Mouse (Mus musculus) adrenal gland, postnatal 4 days (tissue): ENCODE results near the gene Gm42906. TPM values are rescaled to one million over a fixed set of nuclear protein-coding genes. Genes with fewer than 3 reads are reported as not detected.

Experiments
- DNase-seq, 2 experiments: peaks; one replicate each; pipeline ENCODE4 v3.0.0; 2021 to 2022; ENCODE audit warnings: low spot score in 2 of 2, mixed read lengths in 2 of 2
- total RNA-seq, 2 experiments: library from RNA; stranded (reverse); gene quantifications; 2 replicates each; pipeline ENCODE4 v1.2.3; 2021

Gm42906 gene
- total RNA-seq, 2 experiments from 2014 or later, result not detected

DNA sequence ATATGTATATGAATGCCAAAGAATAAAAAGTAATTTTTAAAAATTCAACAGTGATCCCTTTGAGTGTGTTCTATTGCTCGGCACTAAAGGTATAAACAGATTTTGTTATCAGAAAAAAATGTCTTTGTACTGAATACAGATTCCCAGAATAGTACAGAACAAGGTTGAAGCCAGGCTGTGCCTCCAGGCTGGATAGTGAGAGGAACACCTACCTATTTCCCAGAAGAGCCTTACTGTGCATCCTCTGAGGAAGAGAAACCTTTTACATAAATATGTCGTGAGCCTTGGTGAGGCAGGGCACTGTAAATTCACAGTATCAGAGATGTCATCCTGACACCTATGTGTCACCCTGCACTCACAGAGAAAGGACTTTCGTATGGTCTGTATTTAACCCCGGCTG is 31.8 kb downstream of the Gm42906 start:
- no peak for DNase-seq

DNA sequence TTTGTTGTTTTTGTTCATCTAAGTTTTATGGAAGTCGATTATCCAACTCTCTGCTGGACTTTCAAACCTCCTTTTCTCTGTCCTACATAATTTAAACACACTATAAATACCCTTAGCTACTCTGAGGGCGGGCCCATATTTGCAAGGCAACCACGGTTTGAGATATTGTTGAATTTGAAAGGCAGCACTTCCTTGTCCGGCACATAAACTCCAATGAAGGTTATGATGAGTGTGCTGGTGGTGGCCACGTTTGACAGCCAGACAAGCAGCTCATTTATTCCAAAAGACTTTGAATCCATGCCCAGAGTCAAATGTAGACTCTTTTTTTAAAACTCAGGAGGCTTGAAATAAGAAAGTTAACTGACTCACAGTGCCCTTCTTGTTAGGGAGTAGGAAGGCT is 33.3 kb downstream of the Gm42906 start:
- DNase-seq, result no peak

DNA sequence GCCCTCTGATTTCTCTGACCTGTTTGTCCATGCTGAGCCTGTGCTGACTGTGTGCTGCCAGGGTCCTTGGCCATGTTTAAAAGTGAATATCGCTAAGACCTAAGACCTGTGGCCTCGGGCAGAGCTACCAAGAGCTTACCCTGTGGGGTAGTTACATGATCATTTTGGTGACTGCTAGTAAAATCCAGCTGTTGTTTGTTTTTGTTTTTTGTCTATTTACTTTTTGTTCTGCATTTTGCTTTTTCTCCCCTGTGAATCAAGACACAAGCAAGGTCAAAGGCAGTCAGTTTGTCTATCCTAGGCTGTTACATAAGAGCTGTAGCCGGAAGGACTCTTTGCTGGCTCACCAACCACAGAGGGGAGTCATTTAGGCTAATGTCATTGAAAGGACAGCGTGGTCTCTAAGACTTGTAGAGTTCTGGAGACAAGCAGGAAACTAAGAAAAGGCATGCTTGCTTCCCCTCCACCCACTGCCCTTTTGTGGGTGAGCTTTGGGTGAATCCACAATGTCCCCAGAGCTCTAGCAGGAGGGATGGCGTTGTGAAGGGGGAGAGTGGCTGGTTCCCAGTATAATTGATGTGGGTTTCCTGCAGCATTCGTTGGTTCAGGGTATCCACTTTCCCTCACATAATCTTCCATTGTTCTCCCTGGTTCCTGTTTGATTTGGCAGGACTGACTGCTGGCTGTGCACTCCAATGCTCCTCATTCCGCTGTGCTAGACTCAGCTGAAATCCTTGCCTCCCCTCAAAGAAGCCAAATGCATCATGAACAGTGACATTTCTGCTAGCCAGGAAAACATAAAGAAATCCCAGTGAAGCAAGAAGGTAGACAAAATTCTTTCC is 33.9 kb downstream of the Gm42906 start:
- DNase-seq, result no peak

DNA sequence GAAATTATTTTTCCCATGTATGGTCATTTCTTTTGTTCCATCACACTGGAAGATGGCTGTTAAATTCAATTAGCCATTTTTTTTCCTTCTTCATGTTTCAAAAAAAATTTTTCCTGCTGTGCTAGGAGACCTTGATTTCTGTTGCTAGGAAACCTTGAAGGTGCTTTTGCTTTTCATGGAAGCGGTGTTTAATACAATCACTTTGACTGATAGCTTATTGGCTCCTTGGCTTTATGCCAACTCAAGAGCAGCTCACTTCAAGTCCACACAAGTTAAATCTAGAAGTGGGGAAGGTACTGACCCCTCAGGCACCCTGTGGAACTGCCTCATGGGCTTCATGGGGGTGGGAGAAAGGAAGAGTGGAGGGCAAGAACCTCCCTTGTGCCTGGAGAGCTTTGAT is 38.1 kb downstream of the Gm42906 start:
- no peak for DNase-seq

- DNase-seq, result no peak
These were observed 48.1 kb downstream of the Gm42906 start for GRCm38 (mm10) chr5:151379896-151380295.

DNA sequence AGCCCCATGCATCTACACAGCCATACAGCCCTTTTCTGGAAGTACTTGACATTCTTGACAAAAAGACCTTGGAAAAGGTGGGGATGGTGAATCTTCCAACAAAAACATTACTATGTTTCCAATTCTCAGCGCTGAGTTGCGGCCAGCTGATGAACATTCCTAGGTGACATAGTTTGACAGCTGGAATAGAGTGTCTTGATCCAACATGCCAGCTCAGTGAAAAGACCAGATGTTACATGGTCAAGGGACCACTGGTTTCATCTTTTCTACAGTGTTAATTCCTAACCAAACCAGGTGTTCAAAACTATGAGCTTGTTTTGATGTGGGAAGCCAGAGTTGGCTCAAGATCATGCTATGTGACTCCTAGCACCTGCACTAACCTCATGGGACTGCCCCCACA is 48.8 kb downstream of the Gm42906 start:
- DNase-seq, result no peak

GRCm38 (mm10) chr5:151376931-151377330 is 51.0 kb downstream of the Gm42906 start:
- no peak for DNase-seq

GRCm38 (mm10) chr5:151374825-151375224 is 53.1 kb downstream of the Gm42906 start:
- DNase-seq, result no peak

GRCm38 (mm10) chr5:151371130-151371529 is 56.8 kb downstream of the Gm42906 start:
- DNase-seq, result no peak

DNA sequence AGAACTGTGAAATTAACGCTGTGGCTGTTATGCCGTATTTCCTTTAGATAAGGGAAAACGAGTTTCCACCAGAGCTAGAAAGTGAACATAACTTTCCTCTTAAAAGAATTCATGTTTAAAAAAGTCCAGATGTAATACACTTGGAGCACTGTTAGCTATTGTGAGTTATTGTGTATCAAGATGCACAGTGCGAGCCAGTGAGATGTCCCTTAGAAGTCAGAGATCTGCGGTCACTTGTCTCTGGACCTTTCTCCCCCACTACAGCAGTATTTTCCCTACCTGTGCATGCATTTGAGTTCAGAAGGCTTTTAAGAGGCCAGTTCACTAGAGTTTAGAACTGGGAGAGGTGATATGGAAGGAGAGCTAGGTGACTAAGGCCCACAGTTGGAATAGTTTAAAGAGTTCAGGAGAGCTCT is 58.6 kb downstream of the Gm42906 start:
- no peak for DNase-seq

DNA sequence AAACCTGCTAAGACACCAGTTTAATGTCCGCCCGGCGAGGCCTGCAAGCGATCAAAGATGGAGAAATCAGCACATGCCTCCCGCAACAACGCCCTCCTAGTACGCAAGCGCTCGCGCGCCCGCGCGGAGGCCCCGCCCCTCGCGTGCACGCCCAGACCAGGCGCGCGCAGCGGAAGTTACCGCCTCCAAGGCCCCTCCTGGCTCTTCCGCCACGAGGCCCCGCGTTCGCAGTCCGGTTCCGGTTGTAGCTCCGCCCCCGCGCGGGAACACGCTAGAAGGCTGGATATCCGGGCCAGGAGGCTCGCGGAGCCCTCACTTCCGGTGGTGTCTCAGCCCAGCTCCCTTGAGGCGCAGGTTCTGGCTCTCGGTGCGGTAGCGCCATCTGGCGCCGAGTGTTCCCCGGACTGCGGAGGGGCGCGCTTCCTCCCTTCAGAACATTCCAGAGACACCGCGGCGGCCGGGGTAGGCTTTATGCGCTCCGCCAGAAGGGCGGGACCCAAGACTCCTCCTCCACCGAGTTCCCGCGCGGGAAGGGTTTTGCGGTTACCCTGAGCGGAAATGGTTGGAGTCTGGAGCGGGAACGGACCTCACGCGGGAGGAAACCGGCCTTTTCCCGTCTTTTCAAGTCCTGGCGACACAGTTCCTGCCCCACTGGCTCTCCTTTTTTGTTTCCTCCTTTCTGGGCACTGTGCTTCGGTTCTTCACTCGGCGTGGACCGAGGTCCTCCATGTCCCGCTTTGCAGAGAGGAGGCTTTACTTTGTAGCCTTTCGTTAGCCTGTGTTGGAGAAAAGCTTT is 59.4 kb downstream of the Gm42906 start:
- peak; percentile 96 to 99 for DNase-seq

DNA sequence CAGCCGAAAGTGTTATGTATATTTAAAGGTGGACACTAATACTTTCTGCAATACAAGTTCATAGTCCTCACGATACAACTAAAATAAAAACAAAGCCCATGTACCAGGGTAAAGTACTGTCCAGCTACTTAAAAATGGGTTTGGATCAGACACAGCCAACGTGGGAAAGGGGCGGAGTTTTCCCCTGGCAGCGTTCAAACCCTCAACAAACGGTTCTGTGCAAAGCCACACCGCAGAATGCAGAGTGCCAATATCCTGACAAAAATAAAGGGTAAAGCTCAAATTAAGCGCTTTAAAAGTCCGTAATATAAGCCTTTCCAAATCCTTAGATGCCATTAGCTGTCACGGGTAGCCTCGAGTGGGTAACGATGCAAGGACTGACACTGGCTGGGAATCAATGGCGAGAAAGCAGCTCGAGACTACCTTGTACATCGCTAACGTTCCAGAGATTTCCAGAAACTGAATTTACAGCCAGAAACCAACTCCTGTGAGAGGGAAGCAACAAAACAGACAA is 60.0 kb downstream of the Gm42906 start:
- no peak for DNase-seq

GRCm38 (mm10) chr5:151367317-151367716 is 60.6 kb downstream of the Gm42906 start:
- no peak for DNase-seq

DNA sequence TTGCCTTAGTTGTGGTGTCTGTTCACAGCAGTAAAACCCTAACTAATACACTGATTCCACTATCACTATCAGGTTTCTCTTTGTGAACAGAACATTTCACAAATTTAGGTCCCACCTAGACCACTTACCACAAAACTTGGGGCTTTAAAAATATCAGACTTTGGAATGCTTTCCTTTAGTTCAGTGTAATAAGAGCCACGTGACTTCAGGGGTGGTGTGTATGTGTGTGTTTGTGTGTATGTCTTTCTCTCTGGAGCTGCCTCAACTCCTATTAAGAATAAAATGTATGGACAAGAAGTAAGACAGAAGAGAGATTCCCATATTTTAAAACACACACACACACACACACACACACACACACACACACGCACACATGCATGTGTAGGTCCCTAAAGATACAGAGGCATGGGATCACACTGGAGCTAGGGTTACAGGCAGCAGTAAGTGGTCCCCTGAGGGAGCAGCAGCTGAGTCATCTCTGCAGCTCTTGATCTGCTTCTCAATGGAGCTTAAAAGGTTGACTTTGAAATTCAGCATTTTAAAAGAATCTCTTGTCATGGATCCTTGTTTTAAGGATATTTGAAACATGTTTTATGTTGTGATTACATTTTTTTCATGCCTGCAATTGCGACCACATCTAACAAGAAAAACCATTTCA is 64.5 kb downstream of the Gm42906 start:
- no peak for DNase-seq

GRCm38 (mm10) chr5:151349616-151350015 is 78.3 kb downstream of the Gm42906 start:
- DNase-seq, result no peak

GRCm38 (mm10) chr5:151348418-151348817 is 79.5 kb downstream of the Gm42906 start:
- no peak for DNase-seq

GRCm38 (mm10) chr5:151346626-151347025 is 81.3 kb downstream of the Gm42906 start:
- peak; percentile 18 to 56 for DNase-seq

GRCm38 (mm10) chr5:151344737-151345136 is 83.2 kb downstream of the Gm42906 start:
- no peak for DNase-seq

DNA sequence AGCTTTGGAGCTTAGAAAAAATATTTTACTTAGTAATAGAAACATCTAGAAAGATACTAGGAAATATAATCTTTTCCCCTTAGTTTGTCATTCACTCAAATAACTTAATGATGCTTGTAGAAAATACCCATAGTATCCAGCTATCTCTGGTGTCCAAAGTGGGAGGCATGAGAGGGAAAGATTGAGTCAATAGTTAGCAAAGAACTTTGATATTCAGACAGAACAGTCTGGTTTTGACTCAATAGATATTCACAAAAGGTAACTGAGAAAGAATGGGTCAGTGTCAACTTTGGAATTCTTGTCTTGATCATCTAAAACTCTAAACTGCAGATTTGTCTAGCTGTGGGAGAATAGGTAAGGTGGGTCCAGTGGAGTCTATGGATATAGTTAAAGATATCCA is 94.3 kb downstream of the Gm42906 start:
- DNase-seq, result no peak

- no peak for DNase-seq
These were observed 94.8 kb downstream of the Gm42906 start for GRCm38 (mm10) chr5:151333191-151333594.

DNA sequence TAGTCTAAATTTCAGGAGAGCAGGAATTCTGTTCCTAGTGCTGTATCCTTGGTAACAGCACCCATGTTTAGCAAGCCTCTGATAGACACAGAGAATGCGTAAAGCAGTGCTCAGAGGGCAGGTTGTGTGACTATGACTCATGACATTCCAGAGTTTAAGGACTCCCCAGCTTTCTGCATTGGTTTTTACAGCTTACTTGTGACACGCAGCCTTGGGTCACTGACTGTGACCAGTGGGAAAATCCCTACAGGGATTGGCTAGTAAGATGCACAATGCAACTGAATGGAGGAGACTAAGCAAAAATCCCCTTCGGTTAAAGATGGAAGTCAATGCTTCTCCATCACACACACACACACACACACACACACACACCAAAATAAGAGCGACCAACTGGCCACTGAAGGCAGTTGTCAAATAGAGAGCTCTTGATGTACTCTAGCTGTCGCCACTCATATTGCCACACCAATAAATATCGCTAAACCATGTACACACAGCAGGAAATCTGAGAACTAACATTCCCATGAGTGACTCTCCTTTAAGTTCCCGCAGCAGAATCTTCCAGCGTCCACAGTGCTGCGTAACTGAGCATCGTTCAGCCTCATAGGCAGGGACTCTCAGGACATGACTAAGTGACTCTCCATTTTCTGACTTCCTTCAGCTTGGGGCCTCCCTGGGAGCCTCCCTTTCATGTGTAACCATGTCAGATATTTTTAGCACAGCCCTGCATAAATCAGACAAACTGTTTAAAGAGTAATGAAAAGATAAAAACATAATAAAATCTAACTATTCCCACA is 112.0 kb downstream of the Gm42906 start:
- no peak for DNase-seq
